Mouse (Mus musculus) kidney, adult 2 months (tissue): Measurements from ENCODE around the gene Inf2. TPM values are rescaled to one million over a fixed set of nuclear protein-coding genes. Genes with fewer than 3 reads are reported as not detected.

ENCODE experiments used
- DNase-seq: peaks from one replicate; pipeline ENCODE4 v3.0.0; 2021
- H3K27ac ChIP-seq: fragments of 200-500 bp; 2 replicates; pipeline ENCODE4 v1.5.1; 2012; ENCODE audit warnings: low read depth, low read length, control low read depth, inconsistent platforms; ENCODE audit not compliant: insufficient read depth
- H3K27me3 ChIP-seq: fragments of 200-500 bp; replicated peaks from 2 replicates; pipeline ENCODE4 v1.6.1; 2012; ENCODE audit warnings: mild to moderate bottlenecking, moderate library complexity, low read length, inconsistent platforms; ENCODE audit not compliant: control insufficient read depth, insufficient read depth
- H3K36me3 ChIP-seq: fragments of 200-500 bp; 2 replicates; pipeline ENCODE4 v1.6.1; 2012; ENCODE audit warnings: mild to moderate bottlenecking, moderate library complexity, low read length, inconsistent platforms; ENCODE audit not compliant: control insufficient read depth, insufficient read depth
- H3K4me1 ChIP-seq: fragments of 200-500 bp; 2 replicates; pipeline ENCODE4 v1.6.1; 2011; ENCODE audit warnings: low read length; ENCODE audit not compliant: control insufficient read depth, insufficient read depth
- H3K4me3 ChIP-seq: fragments of 200-500 bp; 2 replicates; pipeline ENCODE4 v1.5.1; 2011; ENCODE audit warnings: mild to moderate bottlenecking, low read depth, low read length, control low read depth; ENCODE audit not compliant: insufficient read depth
- CTCF ChIP-seq: fragments of 200-500 bp; conservative IDR thresholded peaks from 2 replicates; pipeline ENCODE4 v1.5.1; 2011; ENCODE audit warnings: low read depth, mild to moderate bottlenecking, control low read depth, low read length, moderate library complexity, mixed read lengths; ENCODE audit not compliant: insufficient read depth, insufficient read length
- POLR2A ChIP-seq: fragments of 200-500 bp; IDR thresholded peaks from one replicate; pipeline ENCODE4 v1.6.1; 2011; ENCODE audit warnings: low read depth, low read length, control low read depth
- WGBS: fragments of 180-500 bp; shearing (Covaris S2); methylation state at CpG from one replicate; pipeline ENCODE4 v1.1.7; 2018; 5-methylcytosine and 5-hydroxymethylcytosine counted together
- polyA plus RNA-seq: library from polyadenylated mRNA; depleted of rRNA; stranded (reverse); fragments of >200 nt; gene quantifications from 2 replicates; pipeline ENCODE4 v1.2.3, GENCODE M21; 2012

The Inf2 gene
- polyA plus RNA-seq, 1 experiment, result 9.6 TPM

DNA sequence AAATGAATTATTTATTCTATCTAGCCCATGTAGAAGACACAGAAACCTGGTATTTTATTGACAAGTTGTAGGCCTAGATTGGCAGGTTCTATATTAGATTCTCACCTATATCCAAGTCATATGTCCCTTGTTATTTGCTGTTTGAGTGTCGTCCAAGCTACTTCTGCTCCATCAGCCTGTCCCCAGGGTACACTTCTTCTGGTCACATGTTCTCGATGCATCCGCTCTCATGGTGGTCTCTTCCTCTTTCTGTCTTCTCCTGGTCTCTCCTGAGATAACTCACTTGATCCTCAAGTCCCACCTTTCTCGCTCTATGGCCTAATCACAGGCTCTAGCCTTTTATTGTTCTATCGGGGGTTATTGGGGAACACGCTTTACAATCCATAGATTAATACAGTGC, 25.6 kb upstream of the Inf2 start:
- Histone ChIP-seq H3K36me3 (no peaks in the 10 kb centered on the region), H3K4me3 (no peak overlapping the region), H3K27ac (no peak overlapping the region), H3K27me3 (no peaks in the 10 kb centered on the region), H3K4me1 (0 out of 2 replicates have a peak, but pooled peaks cover 3% of the 10 kb centered on the region)
- WGBS, result 90% methylated on average over 6 of the region's 6 CpGs
- DNase-seq, result no peak
- TF ChIP-seq CTCF (no peak), POLR2A (no peak)

DNA sequence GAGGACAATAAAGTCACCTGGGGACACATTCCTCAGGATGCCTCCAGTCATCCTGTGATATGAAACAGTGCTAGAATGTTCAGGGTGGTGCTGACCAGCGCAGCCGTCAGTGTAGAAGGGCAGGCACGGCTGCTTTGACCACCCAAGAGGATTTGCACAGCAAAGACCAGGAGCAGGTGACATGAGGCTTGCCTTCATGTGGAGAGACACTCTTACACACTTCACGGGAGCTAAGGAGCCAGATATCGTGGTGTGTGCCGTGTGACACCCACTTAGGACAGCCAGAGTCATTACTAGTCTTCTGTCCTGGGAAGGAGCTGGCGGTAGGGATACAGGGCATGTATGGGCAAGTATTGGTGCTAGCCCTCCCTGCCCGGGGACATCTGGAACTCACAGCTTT, 18.4 kb upstream of the Inf2 start:
- no peaks in the 10 kb centered on the region for H3K27me3 ChIP-seq
- no peaks in the 10 kb centered on the region for H3K4me1 ChIP-seq
- no peaks in the 10 kb centered on the region for H3K36me3 ChIP-seq
- 87% methylated on average over 8 of the region's 8 CpGs for WGBS
- no peak overlapping the region for H3K4me3 ChIP-seq
- TF ChIP-seq CTCF (no peak), POLR2A (no peak)
- DNase-seq, result no peak
- H3K27ac ChIP-seq, result no peak overlapping the region

DNA sequence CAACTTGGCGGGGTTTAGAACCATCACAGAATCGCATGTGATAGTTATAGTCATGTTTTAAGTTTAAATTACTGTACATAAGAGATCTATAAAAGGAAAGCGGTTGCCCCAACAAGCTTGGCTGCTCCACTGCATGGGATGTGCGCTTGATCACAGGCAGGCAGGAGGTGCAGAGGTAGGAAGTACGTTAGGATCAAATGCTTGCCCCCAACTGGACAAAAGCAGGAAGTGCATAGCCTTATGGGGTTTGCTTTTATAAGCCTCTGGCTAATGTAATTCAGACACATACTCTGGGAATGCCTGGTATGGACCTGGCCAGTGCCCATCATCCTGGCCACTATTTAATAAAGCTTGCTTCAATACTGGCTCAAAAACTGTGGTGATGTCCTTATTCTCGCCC, 17.5 kb upstream of the Inf2 start:
- no peaks in the 10 kb centered on the region for H3K4me1 ChIP-seq
- 69% methylated on average over 6 of the region's 6 CpGs for WGBS
- no peaks in the 10 kb centered on the region for H3K36me3 ChIP-seq
- no peak overlapping the region for H3K27ac ChIP-seq
- DNase-seq, result no peak
- H3K4me3 ChIP-seq, result no peak overlapping the region
- H3K27me3 ChIP-seq, result no peaks in the 10 kb centered on the region
- TF ChIP-seq POLR2A, result no peak
- TF ChIP-seq CTCF, result peak; percentile 38; the same call in 1 of the 2 replicates

DNA sequence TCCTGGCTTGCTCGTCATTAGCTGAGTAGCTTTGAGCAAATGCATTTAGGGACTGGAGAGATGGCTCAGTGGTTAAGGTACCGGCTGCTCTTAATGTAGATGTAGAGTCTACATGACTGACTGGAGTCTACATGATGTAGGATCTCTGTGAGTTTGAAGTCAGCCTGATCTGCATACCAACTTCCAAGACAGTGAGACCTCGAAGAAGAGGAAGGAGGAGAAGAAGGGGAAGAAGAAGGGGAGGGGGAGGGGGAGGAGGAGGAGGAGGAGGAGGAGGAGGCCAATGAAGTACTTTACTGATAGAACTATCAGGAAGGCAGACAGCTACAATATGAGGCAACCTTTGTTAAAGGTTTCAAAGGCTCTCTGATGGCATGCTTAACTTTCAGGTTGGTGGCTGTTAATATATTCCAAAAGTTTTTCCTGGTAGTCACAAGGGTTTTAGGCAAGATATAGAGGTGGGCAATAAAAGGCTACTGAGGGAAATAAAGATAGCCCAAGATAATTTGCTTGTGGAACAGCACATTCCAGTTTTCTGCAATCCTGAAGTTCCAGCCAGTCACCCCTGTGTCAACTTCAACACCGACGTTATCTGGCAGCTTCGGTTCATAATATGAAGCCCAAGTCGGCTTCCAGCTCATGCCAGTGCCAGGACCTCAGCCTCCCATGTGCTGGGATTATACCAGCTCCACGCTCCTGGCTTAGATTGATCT, 13.2 kb upstream of the Inf2 start:
- no peak overlapping the region for H3K27ac ChIP-seq
- 68% methylated on average over 8 of the region's 8 CpGs for WGBS
- TF ChIP-seq POLR2A (no peak), CTCF (no peak)
- no peaks in the 10 kb centered on the region for H3K27me3 ChIP-seq
- no peak for DNase-seq
- no peaks in the 10 kb centered on the region for H3K36me3 ChIP-seq
- no peaks in the 10 kb centered on the region for H3K4me1 ChIP-seq
- H3K4me3 ChIP-seq, result no peak overlapping the region

DNA sequence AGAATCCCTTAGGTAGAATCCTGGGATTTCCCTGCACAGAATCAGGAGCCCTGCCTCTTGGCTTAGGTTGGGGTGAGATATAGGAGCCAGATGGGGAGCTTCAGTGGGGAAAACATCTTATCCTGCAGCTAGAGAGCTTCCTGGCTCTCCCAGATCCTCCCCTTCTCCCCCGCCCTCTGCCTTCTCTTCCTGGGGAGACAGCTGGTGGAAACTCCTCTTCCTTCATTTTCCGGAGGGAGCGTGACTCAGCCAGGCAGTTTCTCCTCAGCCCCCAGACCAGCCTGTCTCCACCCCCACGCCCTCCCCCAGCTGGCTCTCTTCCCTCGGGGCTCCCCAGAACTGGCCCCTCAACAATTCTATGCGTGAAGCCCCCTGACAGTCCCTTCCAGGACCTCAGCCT, 12.2 kb upstream of the Inf2 start:
- Histone ChIP-seq H3K27ac (no peak overlapping the region), H3K36me3 (no peaks in the 10 kb centered on the region), H3K4me1 (no peaks in the 10 kb centered on the region), H3K27me3 (no peaks in the 10 kb centered on the region), H3K4me3 (no peak overlapping the region)
- TF ChIP-seq POLR2A (no peak), CTCF (no peak)
- DNase-seq, result no peak
- WGBS, result 43% methylated on average over 6 of the region's 6 CpGs

DNA sequence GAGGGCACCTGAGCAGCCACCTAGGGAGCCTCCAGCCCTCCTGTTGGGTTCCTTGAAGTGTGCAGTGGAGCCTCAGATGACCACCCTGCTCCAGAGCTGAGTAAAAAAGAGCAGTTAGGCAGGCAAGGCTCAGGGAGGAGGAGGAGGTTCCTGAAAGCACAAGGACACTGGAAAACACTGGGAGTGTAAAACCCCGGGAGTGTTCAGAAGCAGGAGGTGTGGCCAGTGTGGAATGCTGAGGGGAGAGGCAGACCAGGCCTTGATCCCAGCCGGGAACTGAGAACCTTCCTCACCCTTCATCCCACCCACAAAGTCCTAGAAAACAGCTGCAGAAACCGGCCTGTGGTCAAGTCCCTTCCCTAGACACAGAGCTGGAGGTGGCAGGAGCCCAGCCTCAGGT, 11.8 kb upstream of the Inf2 start:
- 27% methylated on average over 3 of the region's 3 CpGs for WGBS
- Histone ChIP-seq H3K4me1 (no peaks in the 10 kb centered on the region), H3K4me3 (no peak overlapping the region), H3K27me3 (no peaks in the 10 kb centered on the region), H3K27ac (no peak overlapping the region), H3K36me3 (no peaks in the 10 kb centered on the region)
- no peak for DNase-seq
- no peak for TF ChIP-seq CTCF
- no peak for TF ChIP-seq POLR2A

DNA sequence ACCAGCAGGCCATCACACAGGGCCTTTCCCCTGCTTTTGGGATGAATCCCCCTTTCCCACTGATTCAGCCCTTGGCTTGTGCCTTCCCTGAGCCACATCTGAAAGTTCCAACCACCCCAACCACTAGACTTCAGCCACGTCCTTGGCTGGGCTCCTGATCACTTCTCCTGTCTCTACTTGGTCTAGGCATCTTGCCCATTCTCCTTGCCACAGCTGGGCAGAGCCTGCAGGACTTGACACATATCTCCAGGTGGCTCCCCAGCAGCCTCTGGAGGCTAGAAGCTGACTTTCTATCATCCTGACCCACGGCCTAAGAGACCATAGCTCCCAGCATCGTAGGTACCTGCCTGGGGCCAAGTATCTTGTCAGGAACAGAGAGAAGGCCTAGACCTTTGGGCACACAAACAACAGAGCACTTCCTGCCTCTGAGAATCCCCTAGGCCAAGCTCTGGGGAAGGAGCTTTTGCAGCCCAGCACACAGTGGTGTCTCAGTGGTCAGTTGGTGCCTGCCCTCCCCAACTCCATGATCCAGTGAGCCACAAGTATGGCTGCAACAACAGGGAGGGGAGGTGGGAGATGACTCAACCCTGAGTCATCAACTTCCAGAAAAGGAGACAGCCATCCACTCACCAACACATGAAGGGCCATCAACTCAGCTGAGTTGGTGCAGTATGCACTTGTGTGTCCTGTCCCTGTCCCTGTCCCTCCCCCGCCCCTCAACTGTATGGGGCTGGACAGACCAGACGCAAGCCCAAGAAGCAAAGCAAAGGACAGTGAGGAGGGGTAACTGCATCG, 10.1 kb upstream of the Inf2 start:
- no peaks in the 10 kb centered on the region for H3K27me3 ChIP-seq
- no peaks in the 10 kb centered on the region for H3K4me1 ChIP-seq
- TF ChIP-seq POLR2A, result no peak
- no peak for TF ChIP-seq CTCF
- H3K27ac ChIP-seq, result no peak overlapping the region
- WGBS, result 76% methylated on average over 6 of the region's 6 CpGs
- H3K36me3 ChIP-seq, result no peaks in the 10 kb centered on the region
- no peak for DNase-seq
- no peak overlapping the region for H3K4me3 ChIP-seq
